Mouse (Mus musculus) liver, embryonic 15.5 days (tissue): ENCODE results near the gene Gm49396. TPM values are rescaled to one million over a fixed set of nuclear protein-coding genes. Genes with fewer than 3 reads are reported as not detected.

Experiments
- ATAC-seq: fragments of 200-750 bp; cut with Nextera tagmentation; 2 replicates; pipeline ENCODE4 v1.8.0; 2017; ENCODE audit warnings: moderate number of reproducible peaks, mild to moderate bottlenecking, moderate library complexity; ENCODE audit not compliant: insufficient read depth
- H3K27ac ChIP-seq: fragments of 300-500 bp; sonication (generic); replicated peaks from 2 replicates; pipeline ENCODE4 v1.5.1; 2015; ENCODE audit warnings: mild to moderate bottlenecking, inconsistent platforms
- H3K27me3 ChIP-seq: fragments of 300-500 bp; sonication (generic); 2 replicates; pipeline ENCODE4 v1.6.1; 2015; ENCODE audit warnings: mild to moderate bottlenecking, inconsistent platforms
- H3K36me3 ChIP-seq: fragments of 300-500 bp; sonication (generic); replicated peaks from 2 replicates; pipeline ENCODE4 v1.6.1; 2015; ENCODE audit warnings: moderate library complexity, mild to moderate bottlenecking, inconsistent platforms
- H3K4me1 ChIP-seq: fragments of 300-500 bp; sonication (generic); replicated peaks from 2 replicates; pipeline ENCODE4 v1.6.1; 2015; ENCODE audit warnings: inconsistent platforms
- H3K4me2 ChIP-seq: fragments of 300-500 bp; sonication (generic); 2 replicates; pipeline ENCODE4 v1.6.1; 2015; ENCODE audit warnings: moderate library complexity, mild to moderate bottlenecking, inconsistent platforms
- H3K4me3 ChIP-seq: fragments of 300-500 bp; sonication (generic); replicated peaks from 2 replicates; pipeline ENCODE4 v1.5.1; 2015; ENCODE audit warnings: mild to moderate bottlenecking, inconsistent platforms
- H3K9ac ChIP-seq: fragments of 300-500 bp; sonication (generic); 2 replicates; pipeline ENCODE4 v1.6.1; 2015; ENCODE audit warnings: moderate library complexity, mild to moderate bottlenecking, inconsistent platforms
- H3K9me3 ChIP-seq: fragments of 300-500 bp; sonication (generic); replicated peaks from 2 replicates; pipeline ENCODE4 v1.6.1; 2016; ENCODE audit warnings: inconsistent platforms
- WGBS: fragments of 180-500 bp; shearing (Covaris S2); methylation state at CpG from one replicate; pipeline ENCODE4 v1.1.7; 2015; ENCODE audit warnings: mixed read lengths; ENCODE audit not compliant: insufficient replicate concordance; 5-methylcytosine and 5-hydroxymethylcytosine counted together
- polyA plus RNA-seq: library from polyadenylated mRNA; unstranded; fragments of >200 nt; fragmentation: Nextera tagmentation; extraction: Ambion mirVana; gene quantifications from 2 replicates; pipeline ENCODE4 v1.2.1, GENCODE M21; 2015

Gm49396 gene
- polyA plus RNA-seq, 1 experiment from 2014 or later: 3.4 TPM

GRCm38 (mm10) chr7:30588676-30589434 is 25.7 kb downstream of the Gm49396 start, which contains the start of gene Kmt2b:
Gene Kmt2b, minus strand, starts transcription at chr7:30588726.
- ATAC-seq: peak; percentile 94
- Histone ChIP-seq H3K9ac (peak within 1 kb of the TSS; percentile 99), H3K4me1 (peaks cover 54% of the 10 kb centered on the region), H3K4me3 (peak within 1 kb of the TSS; percentile 96), H3K4me2 (peak within 1 kb of the TSS; percentile 92), H3K27ac (peak within 1 kb of the TSS; percentile 93), H3K36me3 (peaks cover 31% of the 10 kb centered on the region), H3K27me3 (peaks cover 3% of the 10 kb centered on the region; the same call in 1 of the 2 replicates), H3K9me3 (no peaks in the 10 kb centered on the region)
- WGBS: under 1% methylated on average over 67 of the region's 68 CpGs

DNA sequence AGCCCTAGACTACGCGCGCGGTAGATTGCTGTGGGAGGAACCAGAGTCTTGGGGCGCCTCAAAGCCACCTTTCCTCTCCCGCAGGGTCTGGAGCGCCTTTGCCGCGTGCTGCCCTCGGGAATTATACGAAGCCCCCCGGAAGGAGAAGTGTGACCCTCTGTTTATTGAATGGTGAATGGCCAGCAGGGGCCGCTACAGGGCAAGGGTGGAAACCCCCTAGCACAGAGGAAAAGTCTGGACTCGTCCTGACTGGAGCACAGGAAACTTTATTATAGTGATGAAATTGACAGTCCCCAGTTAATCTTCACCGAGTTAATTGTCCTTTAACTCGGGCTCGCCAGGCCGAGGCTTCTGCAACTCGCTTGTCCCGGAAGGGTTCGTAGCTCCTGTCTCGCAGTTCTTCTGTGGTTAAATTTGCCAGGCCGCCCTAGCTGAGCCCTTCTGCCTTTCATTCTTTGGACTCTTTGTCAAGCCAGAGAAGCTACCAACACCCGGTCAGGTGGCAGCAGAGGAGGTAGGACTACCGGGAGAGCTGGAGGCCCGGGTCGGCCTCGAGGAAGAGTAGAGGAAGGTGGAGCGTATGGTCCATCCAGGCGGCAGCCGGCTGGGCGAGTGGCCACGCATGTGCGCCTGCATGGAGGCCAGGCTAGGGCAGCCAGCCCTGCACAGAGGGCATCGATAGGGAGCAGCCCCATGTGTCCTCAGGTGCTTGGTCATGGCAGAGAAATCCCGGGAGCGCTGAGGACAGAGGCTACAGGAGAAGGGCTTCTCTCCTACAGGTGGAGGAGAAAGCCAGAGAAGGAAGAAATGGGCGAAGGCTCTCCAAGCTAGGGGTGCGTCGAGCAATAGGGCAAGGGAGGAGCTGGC is 26.5 kb downstream of the Gm49396 start:
- WGBS: 28% methylated on average over 40 of the region's 40 CpGs

DNA sequence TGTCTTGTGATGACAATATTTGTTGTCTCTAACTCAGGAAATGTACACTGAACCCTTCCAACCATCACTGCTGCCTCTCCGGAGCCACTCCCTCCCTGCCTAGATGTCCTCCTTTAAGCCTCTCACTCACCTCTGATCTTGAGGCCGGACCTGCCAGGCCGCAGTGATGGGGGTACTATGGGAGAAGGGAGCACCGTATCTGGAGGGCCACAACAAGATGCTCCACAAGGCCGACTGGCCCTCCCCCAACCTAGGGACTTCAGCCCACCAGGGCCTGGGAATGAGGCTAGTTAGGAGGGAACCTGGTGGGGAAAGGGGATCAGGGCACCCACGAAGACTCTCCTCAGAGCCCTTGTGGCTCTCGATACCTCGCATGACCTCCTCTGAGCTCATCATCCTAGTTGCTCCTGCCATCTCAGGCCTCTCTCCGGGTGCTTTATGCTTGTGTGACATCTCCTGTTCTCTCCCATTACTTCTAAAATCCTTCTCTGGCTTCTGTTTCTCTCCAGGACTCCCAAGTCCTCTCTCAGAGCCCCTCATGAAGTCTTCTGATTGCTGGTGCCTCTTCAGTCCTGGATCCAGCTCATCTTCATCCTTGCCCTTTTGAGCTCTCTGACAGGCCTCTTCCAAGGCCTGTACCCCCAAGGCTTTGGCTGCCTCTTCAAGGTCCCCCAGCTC is 27.9 kb downstream of the Gm49396 start:
- Histone ChIP-seq H3K36me3 (peaks cover 9% of the 10 kb centered on the region), H3K27me3 (peaks cover 20% of the 10 kb centered on the region), H3K9me3 (no peaks in the 10 kb centered on the region), H3K27ac (no peak overlapping the region), H3K4me2 (no peak overlapping the region), H3K9ac (no peak overlapping the region), H3K4me3 (no peak overlapping the region), H3K4me1 (peaks cover 63% of the 10 kb centered on the region)
- ATAC-seq: no peak
- WGBS: 77% methylated on average over 9 of the region's 9 CpGs

More for the DNA sequence above, 26.5 kb downstream of the Gm49396 start:
- peak overlapping the region; percentile 92 for H3K4me2 ChIP-seq
- H3K36me3 ChIP-seq: peaks cover 23% of the 10 kb centered on the region
- peaks cover 8% of the 10 kb centered on the region for H3K27me3 ChIP-seq
- H3K4me1 ChIP-seq: peaks cover 62% of the 10 kb centered on the region
- H3K9me3 ChIP-seq: no peaks in the 10 kb centered on the region
- peak overlapping the region; percentile 93 for H3K27ac ChIP-seq
- peak overlapping the region; percentile 99 for H3K9ac ChIP-seq
- peak; percentile 28 for ATAC-seq
- H3K4me3 ChIP-seq: peak overlapping the region; percentile 96

- Histone ChIP-seq H3K9me3 (no peaks in the 10 kb centered on the region), H3K4me1 (peaks cover 58% of the 10 kb centered on the region), H3K4me2 (no peak overlapping the region), H3K9ac (no peak overlapping the region), H3K36me3 (peaks cover 3% of the 10 kb centered on the region), H3K27me3 (peaks cover 20% of the 10 kb centered on the region), H3K27ac (no peak overlapping the region), H3K4me3 (no peak overlapping the region)
- WGBS: 78% methylated on average over 4 of the region's 4 CpGs
- ATAC-seq: no peak
Observed at GRCm38 (mm10) chr7:30591605-30591951, 28.4 kb downstream of the Gm49396 start.

GRCm38 (mm10) chr7:30592772-30593423 is 29.8 kb downstream of the Gm49396 start:
- WGBS: 43% methylated on average over 5 of the region's 5 CpGs
- no peak for ATAC-seq

GRCm38 (mm10) chr7:30593579-30594509 is 30.7 kb downstream of the Gm49396 start:
- Histone ChIP-seq H3K9ac (no peak overlapping the region), H3K27me3 (peaks cover 23% of the 10 kb centered on the region), H3K36me3 (no peaks in the 10 kb centered on the region), H3K4me2 (no peak overlapping the region), H3K27ac (no peak overlapping the region), H3K9me3 (no peaks in the 10 kb centered on the region), H3K4me3 (no peak overlapping the region), H3K4me1 (peaks cover 45% of the 10 kb centered on the region)
- 47% methylated on average over 10 of the region's 10 CpGs for WGBS
- ATAC-seq: no peak

More at GRCm38 (mm10) chr7:30592772-30593423, 29.8 kb downstream of the Gm49396 start:
- H3K9ac ChIP-seq: no peak overlapping the region
- H3K27me3 ChIP-seq: peaks cover 23% of the 10 kb centered on the region
- no peak overlapping the region for H3K4me3 ChIP-seq
- H3K4me1 ChIP-seq: peaks cover 45% of the 10 kb centered on the region
- no peak overlapping the region for H3K27ac ChIP-seq
- H3K36me3 ChIP-seq: no peaks in the 10 kb centered on the region
- no peak overlapping the region for H3K4me2 ChIP-seq
- H3K9me3 ChIP-seq: no peaks in the 10 kb centered on the region

DNA sequence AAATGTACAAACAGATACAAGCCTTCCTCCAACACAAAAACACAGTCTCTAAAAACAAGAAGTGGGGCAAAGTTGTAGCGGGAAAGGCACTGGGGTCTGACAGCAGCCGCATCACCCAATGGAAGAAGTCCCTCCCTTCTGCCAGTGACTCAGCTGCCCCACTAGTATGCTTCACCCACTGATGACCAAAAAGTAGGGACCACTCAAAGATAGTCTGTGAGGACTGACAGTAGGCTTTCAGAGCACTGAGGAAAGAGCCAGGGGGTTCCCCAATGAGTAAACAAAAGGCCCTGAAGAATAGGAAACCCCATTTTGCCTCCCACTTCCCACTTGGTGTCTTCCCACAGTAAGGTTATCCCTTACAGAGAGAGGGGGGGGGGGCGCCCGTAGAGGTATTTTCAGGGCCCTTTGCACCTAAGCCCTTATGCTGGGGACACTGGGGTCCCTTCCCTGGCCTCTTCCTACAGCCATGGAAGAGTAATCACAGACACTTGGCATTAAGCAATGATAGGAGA is 31.4 kb downstream of the Gm49396 start:
- Histone ChIP-seq H3K36me3 (no peaks in the 10 kb centered on the region), H3K9ac (no peak overlapping the region), H3K4me2 (no peak overlapping the region), H3K4me1 (peaks cover 41% of the 10 kb centered on the region), H3K27ac (no peak overlapping the region), H3K27me3 (peaks cover 23% of the 10 kb centered on the region), H3K9me3 (no peaks in the 10 kb centered on the region), H3K4me3 (no peak overlapping the region)
- no peak for ATAC-seq
- WGBS: 33% methylated on average over 4 of the region's 4 CpGs

DNA sequence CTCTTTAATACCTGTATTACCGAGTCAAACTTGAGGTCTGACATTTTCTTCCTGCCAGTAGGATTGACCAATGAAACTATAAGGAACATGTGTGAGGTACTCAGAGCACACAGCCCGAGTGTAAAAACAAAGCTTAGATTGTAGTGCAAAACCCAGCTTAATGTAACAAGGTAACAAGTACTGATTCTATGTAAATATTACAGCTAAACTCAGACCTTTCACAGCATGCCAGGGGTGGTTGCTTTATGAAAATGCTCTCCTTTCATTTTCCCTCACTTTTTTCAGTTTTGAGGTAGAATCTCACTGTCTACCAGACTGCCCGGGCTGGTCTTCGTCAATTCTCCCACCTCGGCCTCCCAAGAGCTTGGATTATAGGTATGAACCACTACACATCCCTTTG is 32.9 kb downstream of the Gm49396 start:
- H3K9me3 ChIP-seq: no peaks in the 10 kb centered on the region
- no peak overlapping the region for H3K4me2 ChIP-seq
- no peak overlapping the region for H3K4me3 ChIP-seq
- H3K36me3 ChIP-seq: no peaks in the 10 kb centered on the region
- no peak overlapping the region for H3K9ac ChIP-seq
- 69% methylated on average over 5 of the region's 5 CpGs for WGBS
- peaks cover 23% of the 10 kb centered on the region for H3K27me3 ChIP-seq
- H3K4me1 ChIP-seq: peaks cover 35% of the 10 kb centered on the region
- no peak for ATAC-seq
- no peak overlapping the region for H3K27ac ChIP-seq

- H3K27me3 ChIP-seq: peaks cover 23% of the 10 kb centered on the region
- 56% methylated on average over 5 of the region's 5 CpGs for WGBS
Observed at GRCm38 (mm10) chr7:30596811-30597210, 33.7 kb downstream of the Gm49396 start.

More at GRCm38 (mm10) chr7:30596811-30597210, 33.7 kb downstream of the Gm49396 start:
- peaks cover 33% of the 10 kb centered on the region for H3K4me1 ChIP-seq
- no peaks in the 10 kb centered on the region for H3K9me3 ChIP-seq
- H3K4me3 ChIP-seq: no peak overlapping the region
- H3K27ac ChIP-seq: no peak overlapping the region
- no peak overlapping the region for H3K9ac ChIP-seq
- no peak overlapping the region for H3K4me2 ChIP-seq
- ATAC-seq: no peak
- H3K36me3 ChIP-seq: no peaks in the 10 kb centered on the region
